Mouse (Mus musculus): ENCODE data around the gene Fhl2.

DNA sequence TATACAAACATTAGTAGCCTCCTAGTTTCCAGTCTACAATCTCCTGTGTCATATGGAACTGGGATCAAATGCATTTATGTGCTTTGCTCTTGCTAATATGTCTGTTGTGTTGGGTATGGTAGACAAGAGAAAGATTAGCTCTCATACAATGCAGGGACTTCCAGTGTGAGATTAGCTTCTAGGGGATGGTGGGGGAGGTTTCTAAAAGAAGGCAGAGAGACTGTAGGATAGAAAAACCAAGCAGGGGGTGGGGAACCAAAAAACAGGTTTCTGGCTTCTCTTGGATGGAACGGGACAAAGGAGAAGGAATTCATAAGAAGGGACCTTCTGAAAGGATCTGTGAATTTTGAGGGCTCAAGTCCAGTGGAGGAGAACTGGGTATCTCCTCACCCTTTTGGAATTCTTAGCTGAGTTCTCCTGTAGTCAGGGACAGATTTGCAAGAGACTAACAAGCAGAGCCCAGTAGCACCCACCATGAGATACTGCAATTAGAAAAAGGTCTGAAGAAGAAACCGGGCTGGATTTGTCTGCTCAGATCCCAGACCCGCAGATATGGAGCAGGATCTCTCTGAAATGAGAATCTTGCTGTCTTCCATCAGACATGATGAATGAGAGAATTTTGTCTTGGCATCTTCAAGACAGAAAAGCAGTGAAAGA, 2.6 kb upstream of the Fhl2 start:
- TF ChIP-seq POLR2AphosphoS5 (IDR thresholded peaks at IDR 0.05; ENCODE audit: insufficient replicate concordance, low read depth, low read length) (no peak), GATA1 (IDR thresholded peaks at IDR 0.05; ENCODE audit: borderline replicate concordance, low read length) (no peak), CTCF (IDR thresholded peaks at IDR 0.05; ENCODE audit: low read depth, low read length) (no peak), TAL1 (conservative IDR thresholded peaks at IDR 0.05; ENCODE audit: low read depth, low read length) (no peak)

All from G1E (cell line).